Mouse (Mus musculus): Measurements from ENCODE around the gene Btbd35f11.
"Not testable (repeated sequence)": the region's sequence is repeated elsewhere in the genome, so short reads cannot be mapped to it uniquely, and the experiment has no call there.

The Btbd35f11 gene

DNA sequence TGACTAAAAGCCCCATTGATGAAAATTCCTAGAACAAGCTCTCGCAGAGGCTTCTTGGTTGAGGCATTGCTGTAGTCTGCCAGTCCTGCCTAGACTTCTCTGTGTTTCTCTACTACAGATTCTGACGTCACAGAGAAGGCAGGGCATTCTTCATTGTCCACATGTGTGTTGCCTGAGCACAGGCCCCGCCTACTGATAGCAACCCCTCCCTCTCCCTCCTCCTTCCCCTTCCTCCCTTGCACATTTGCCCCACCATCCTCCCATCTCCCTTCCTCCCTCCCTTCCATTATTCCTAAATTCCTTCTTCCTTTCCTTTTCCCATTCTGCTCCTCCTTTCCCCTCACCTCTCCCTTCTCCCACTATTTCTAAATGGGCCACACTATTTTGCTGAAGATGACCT, at the start of gene Btbd35f11:
Gene Btbd35f11, minus strand, starts transcription at position 101 of the 400 bp plus-strand sequence.
- not testable (repeated sequence) for DNase-seq (ENCODE audit: low spot score)

GRCm38 (mm10) chrX:3409946-3410345, 33.5 kb downstream of the Btbd35f11 start:
- DNase-seq (ENCODE audit: low spot score), result not testable (repeated sequence)
